Mouse (Mus musculus): Measurements from ENCODE around the gene Exoc7.

Gene Exoc7

GRCm38 (mm10) chr11:116239797-116240196 is 67.2 kb downstream of the Exoc7 start:
- DNase-seq (ENCODE audit: low spot score) = no peak

Measured in testis, postnatal 10 days (tissue).